ENCODE assay signal across 26 mouse cellular contexts in the genomic region with DNA sequence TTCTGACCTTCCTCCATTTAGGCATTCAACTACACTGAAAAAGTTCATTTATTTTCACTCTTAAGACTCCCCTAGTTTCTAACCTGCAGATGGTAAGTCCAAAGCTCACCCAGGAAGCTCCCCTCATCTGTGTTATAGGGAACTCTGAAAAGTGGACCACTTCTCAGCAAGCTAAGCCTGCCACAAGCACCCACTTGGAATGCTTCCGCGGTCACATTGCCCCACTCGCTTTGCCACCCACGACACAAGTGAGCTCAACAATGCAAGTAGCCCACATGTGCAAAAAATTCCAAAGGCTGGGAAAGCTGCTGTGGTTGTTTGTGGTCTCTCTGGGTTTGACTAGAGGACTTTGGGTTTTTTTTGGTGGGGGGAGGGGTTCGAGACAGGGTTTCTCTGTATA.
"Had no signal": no experiment of that assay in that cellular context is flagged by ENCODE, and none has a peak within 500 bp of the region (broad histone marks: within the 10 kb centered on the region; RNA-seq: fewer than 3 reads in every experiment).

No protein-coding gene starts in this region.

- H3K4me1 ChIP-seq: limb, embryonic 10.5 days; limb, embryonic 13.5 days; limb, embryonic 15.5 days; liver, embryonic 12.5 days; liver, embryonic 13.5 days; liver, embryonic 15.5 days; lung, embryonic 15.5 days; midbrain, embryonic 10.5 days; midbrain, embryonic 12.5 days; midbrain, embryonic 13.5 days; neural tube, embryonic 12.5 days had no signal

- H3K4me2 ChIP-seq: limb, embryonic 12.5 days; limb, embryonic 13.5 days; limb, embryonic 15.5 days; liver, embryonic 11.5 days; liver, embryonic 12.5 days; liver, embryonic 13.5 days; liver, embryonic 15.5 days; lung, embryonic 14.5 days; lung, embryonic 15.5 days; midbrain, embryonic 12.5 days; midbrain, embryonic 13.5 days; neural tube, embryonic 12.5 days; neural tube, embryonic 13.5 days had no signal

- H3K27me3 ChIP-seq: limb, embryonic 12.5 days; liver, embryonic 13.5 days; liver, embryonic 15.5 days; lung, embryonic 15.5 days; midbrain, embryonic 13.5 days; neural tube, embryonic 12.5 days; neural tube, embryonic 13.5 days had no signal

- H3K9me3 ChIP-seq: limb, embryonic 10.5 days; limb, embryonic 12.5 days; limb, embryonic 13.5 days; limb, embryonic 15.5 days; liver, embryonic 12.5 days; liver, embryonic 13.5 days; liver, embryonic 15.5 days; lung, embryonic 15.5 days; megakaryocyte, embryonic 14.5 days; midbrain, embryonic 10.5 days; midbrain, embryonic 12.5 days; midbrain, embryonic 13.5 days; neural tube, embryonic 12.5 days; neural tube, embryonic 13.5 days had no signal

- H3K36me3 ChIP-seq: limb, embryonic 10.5 days; limb, embryonic 12.5 days; limb, embryonic 13.5 days; limb, embryonic 15.5 days; liver, embryonic 12.5 days; liver, embryonic 13.5 days; liver, embryonic 15.5 days; lung, embryonic 15.5 days; midbrain, embryonic 10.5 days; midbrain, embryonic 12.5 days; midbrain, embryonic 13.5 days; neural tube, embryonic 12.5 days; neural tube, embryonic 13.5 days had no signal

- H3K27ac ChIP-seq: left cerebral cortex, adult 2 months; limb, embryonic 10.5 days; limb, embryonic 12.5 days; limb, embryonic 13.5 days; limb, embryonic 15.5 days; liver, embryonic 12.5 days; liver, embryonic 13.5 days; liver, embryonic 14.5 days; liver, embryonic 15.5 days; lung, embryonic 15.5 days; macrophage; midbrain, embryonic 10.5 days; midbrain, embryonic 12.5 days; midbrain, embryonic 13.5 days; neural tube, embryonic 12.5 days; neural tube, embryonic 13.5 days had no signal

- ATAC-seq: liver, embryonic 12.5 days; liver, postnatal 0 days; midbrain, embryonic 13.5 days; midbrain, embryonic 16.5 days had no signal

- DNase-seq: layer of hippocampus, postnatal 36 days; left cerebral cortex, postnatal 4 days; liver; liver, embryonic 13.5 days; liver, postnatal 0 days; lung, embryonic 14.5 days; midbrain, embryonic 14.5 days had no signal

- H3K9ac ChIP-seq: limb, embryonic 12.5 days; limb, embryonic 13.5 days; limb, embryonic 15.5 days; liver, embryonic 12.5 days; liver, embryonic 13.5 days; liver, embryonic 14.5 days; liver, embryonic 15.5 days; liver, postnatal 0 days; lung, embryonic 14.5 days; lung, embryonic 15.5 days; midbrain, embryonic 12.5 days; midbrain, embryonic 13.5 days; neural tube, embryonic 12.5 days; neural tube, embryonic 13.5 days had no signal

- H3K4me3 ChIP-seq: left cerebral cortex, adult 2 months; limb, embryonic 10.5 days; limb, embryonic 12.5 days; limb, embryonic 13.5 days; limb, embryonic 15.5 days; liver, embryonic 12.5 days; liver, embryonic 13.5 days; liver, embryonic 15.5 days; lung, embryonic 15.5 days; megakaryocyte, embryonic 14.5 days; midbrain, embryonic 10.5 days; midbrain, embryonic 12.5 days; midbrain, embryonic 13.5 days; myocyte; neural tube, embryonic 12.5 days; neural tube, embryonic 13.5 days had no signal
